Mouse (Mus musculus): ENCODE data around the gene Dvl1.
A peak's percentile ranks its signal among the peaks of the same experiment; 100 is the strongest.

Gene Dvl1

GRCm38 (mm10) chr4:155840076-155841002 is 6.9 kb upstream of the Dvl1 start:
- DNase-seq (ENCODE audit: low spot score in 2 of 2) = peak in 1 of 2 experiments; percentile 15

- DNase-seq (ENCODE audit: low spot score in 2 of 2) = peak; percentile 61 to 77
These were observed 6.2 kb upstream of the Dvl1 start for GRCm38 (mm10) chr4:155841003-155841454.

GRCm38 (mm10) chr4:155841651-155842270 is 5.4 kb upstream of the Dvl1 start:
- DNase-seq (ENCODE audit: low spot score in 2 of 2) = no peak

GRCm38 (mm10) chr4:155843231-155843630 is 4.0 kb upstream of the Dvl1 start:
- DNase-seq (ENCODE audit: low spot score in 2 of 2) = no peak

- DNase-seq (ENCODE audit: low spot score in 2 of 2) = no peak
These were observed 570 bp downstream of the Dvl1 start for GRCm38 (mm10) chr4:155847591-155848352.

GRCm38 (mm10) chr4:155848434-155849095 is 1.4 kb downstream of the Dvl1 start:
- no peak for DNase-seq (ENCODE audit: low spot score in 2 of 2)

GRCm38 (mm10) chr4:155849391-155849790 is 2.2 kb downstream of the Dvl1 start:
- no peak for DNase-seq (ENCODE audit: low spot score in 2 of 2)

- DNase-seq (ENCODE audit: low spot score in 2 of 2) = no peak
These were observed 2.7 kb downstream of the Dvl1 start for GRCm38 (mm10) chr4:155849792-155850451.

GRCm38 (mm10) chr4:155851368-155851767 is 4.2 kb downstream of the Dvl1 start:
- no peak for DNase-seq (ENCODE audit: low spot score in 2 of 2)

- no peak for DNase-seq (ENCODE audit: low spot score in 2 of 2)
These were observed 4.8 kb downstream of the Dvl1 start for GRCm38 (mm10) chr4:155851951-155852411.

- no peak for DNase-seq (ENCODE audit: low spot score in 2 of 2)
These were observed 6.2 kb downstream of the Dvl1 start for GRCm38 (mm10) chr4:155853421-155853820.

GRCm38 (mm10) chr4:155854991-155855390 is 7.8 kb downstream of the Dvl1 start:
- DNase-seq (ENCODE audit: low spot score in 2 of 2) = no peak

- DNase-seq (ENCODE audit: low spot score in 2 of 2) = no peak
These were observed 8.9 kb downstream of the Dvl1 start for GRCm38 (mm10) chr4:155856071-155856470.

GRCm38 (mm10) chr4:155856881-155857280 is 9.7 kb downstream of the Dvl1 start:
- DNase-seq (ENCODE audit: low spot score in 2 of 2) = no peak

GRCm38 (mm10) chr4:155859318-155859717 is 12.1 kb downstream of the Dvl1 start:
- no peak for DNase-seq (ENCODE audit: low spot score in 2 of 2)

GRCm38 (mm10) chr4:155861787-155862186 is 14.6 kb downstream of the Dvl1 start:
- DNase-seq (ENCODE audit: low spot score in 2 of 2) = no peak

- no peak for DNase-seq (ENCODE audit: low spot score in 2 of 2)
These were observed 15.8 kb downstream of the Dvl1 start, which contains the start of gene Tas1r3 for GRCm38 (mm10) chr4:155863001-155863400. Gene Tas1r3 (minus strand): TSS chr4:155863362.

GRCm38 (mm10) chr4:155868614-155869298 is 21.6 kb downstream of the Dvl1 start:
- DNase-seq (ENCODE audit: low spot score in 2 of 2) = no peak

- DNase-seq (ENCODE audit: low spot score in 2 of 2) = peak; percentile 93 to 94
These were observed 22.3 kb downstream of the Dvl1 start, which contains the start of the genes Cptp and Ints11 for GRCm38 (mm10) chr4:155869317-155870033. Gene Cptp (minus strand): TSS chr4:155869440. Gene Ints11 (plus strand): TSS chr4:155869546.

Data from natural killer cell, adult 2 months (primary cell).